Mouse (Mus musculus) thymus, adult 2 months (tissue): ENCODE results near the gene Apol9b.
"Not testable (repeated sequence)": the region's sequence is repeated elsewhere in the genome, so short reads cannot be mapped to it uniquely, and the experiment has no call there.

Source experiments
- CTCF ChIP-seq: fragments of 200-500 bp; IDR thresholded peaks from 2 replicates; pipeline ENCODE4 v1.5.1; 2012; ENCODE audit warnings: mild to moderate bottlenecking, control low read depth, low read length, moderate library complexity, borderline replicate concordance; ENCODE audit not compliant: control insufficient read depth, poor library complexity, insufficient read depth; ENCODE audit errors: extremely low read depth
- POLR2A ChIP-seq: fragments of 200-500 bp; IDR thresholded peaks from 2 replicates; pipeline ENCODE4 v1.6.1; 2012; ENCODE audit warnings: mild to moderate bottlenecking, low read length, control low read depth, moderate library complexity; ENCODE audit not compliant: control insufficient read depth, poor library complexity, insufficient read depth; ENCODE audit errors: extremely low read depth

GRCm38 (mm10) chr15:77683944-77684343, 44.9 kb upstream of the Apol9b start:
- TF ChIP-seq CTCF, result peak; percentile 45; the same call in 1 of the 2 replicates
- not testable (repeated sequence) for TF ChIP-seq POLR2A
